Mouse (Mus musculus) mature B cell (primary cell): ENCODE data around the gene Rps15a.

Experiments
- in situ Hi-C: fragments of 300-500 bp; cut with MboI; formaldehyde crosslinking; loops from 2 replicates; pipeline ENCODE4 v1.14.3; 2019

Gene Rps15a

GRCm38 (mm10) chr7:118116787-118117538 is 975 bp upstream of the Rps15a start:
- in situ Hi-C loops = loop anchor here (25.0 kb wide), 3 partner anchors 420 to 1780 kb away; partner anchors contain the start of genes Ccp110, Coq7, Gde1 and Rps13

- in situ Hi-C loops = loop anchor here (25.0 kb wide), 3 partner anchors 422 to 1778 kb away; partner anchors contain the start of genes Ccp110, Coq7, Gde1 and Rps13
Observed at GRCm38 (mm10) chr7:118115533-118115876, 483 bp downstream of the Rps15a start.

GRCm38 (mm10) chr7:118113541-118114297 is 2.3 kb downstream of the Rps15a start:
- in situ Hi-C loops = loop anchor here (25.0 kb wide), 3 partner anchors 424 to 1776 kb away; partner anchors contain the start of genes Ccp110, Coq7, Gde1 and Rps13

GRCm38 (mm10) chr7:118111128-118111527 is 4.9 kb downstream of the Rps15a start:
- in situ Hi-C loops = loop anchor here (25.0 kb wide), 3 partner anchors 426 to 1774 kb away; partner anchors contain the start of genes Ccp110, Coq7, Gde1 and Rps13

GRCm38 (mm10) chr7:118107671-118108070 is 8.3 kb downstream of the Rps15a start:
- in situ Hi-C loops = loop anchor here (25.0 kb wide), 3 partner anchors 430 to 1770 kb away; partner anchors contain the start of genes Ccp110, Coq7, Gde1 and Rps13

GRCm38 (mm10) chr7:118104458-118105052 is 11.4 kb downstream of the Rps15a start:
- in situ Hi-C loops = loop anchor here (25.0 kb wide), 3 partner anchors 433 to 1767 kb away; partner anchors contain the start of genes Ccp110, Coq7, Gde1 and Rps13

GRCm38 (mm10) chr7:118103462-118104379 is 12.3 kb downstream of the Rps15a start:
- in situ Hi-C loops = loop anchor here (25.0 kb wide), 3 partner anchors 434 to 1766 kb away; partner anchors contain the start of genes Ccp110, Coq7, Gde1 and Rps13

GRCm38 (mm10) chr7:118102678-118103461 is 13.1 kb downstream of the Rps15a start:
- in situ Hi-C loops = loop anchor here (25.0 kb wide), 3 partner anchors 434 to 1766 kb away; partner anchors contain the start of genes Ccp110, Coq7, Gde1 and Rps13

- in situ Hi-C loops = loop anchor here (25.0 kb wide), 3 partner anchors 435 to 1765 kb away; partner anchors contain the start of genes Ccp110, Coq7, Gde1 and Rps13
Observed at GRCm38 (mm10) chr7:118102231-118102630, 13.8 kb downstream of the Rps15a start.

- in situ Hi-C loops = no loop called here
Observed at GRCm38 (mm10) chr7:118097615-118098014, 18.4 kb downstream of the Rps15a start.

- in situ Hi-C loops = no loop called here
Observed at GRCm38 (mm10) chr7:118079987-118080386, 36.0 kb downstream of the Rps15a start.

GRCm38 (mm10) chr7:118079097-118079496 is 36.9 kb downstream of the Rps15a start:
- in situ Hi-C loops = no loop called here

GRCm38 (mm10) chr7:118067261-118067660 is 48.7 kb downstream of the Rps15a start:
- in situ Hi-C loops = no loop called here

GRCm38 (mm10) chr7:118056300-118056699 is 59.7 kb downstream of the Rps15a start:
- in situ Hi-C loops = no loop called here
